Mouse (Mus musculus): ENCODE measurements at regions not wholly inside any gene's neighbourhood (a gene's known extent, or its start where the extent isn't known, plus 50 kb on each side); places are given as distances from the start of the nearest gene placed in this dataset.

DNA sequence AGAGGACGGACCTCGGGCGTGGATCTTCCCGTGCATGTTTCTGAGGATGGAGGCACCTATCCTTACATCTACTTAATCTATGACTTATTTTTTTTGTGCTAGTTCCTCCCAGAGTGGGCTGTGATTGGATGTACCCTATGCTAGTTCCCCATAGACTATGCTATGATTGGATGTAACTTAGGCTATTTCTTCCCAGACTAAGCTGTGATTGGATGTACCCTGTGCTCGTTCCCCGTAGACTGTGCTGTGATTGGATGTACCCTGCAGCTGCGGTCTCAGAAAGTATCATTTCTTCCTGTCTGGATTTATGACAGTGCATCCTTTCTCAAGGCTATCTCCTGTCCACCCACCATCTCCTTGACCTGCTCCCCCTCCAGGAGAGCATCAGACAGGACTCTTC, 410.2 kb downstream of the Ptpru start:
- TF ChIP-seq CTCF (IDR thresholded peaks at IDR 0.05) (no peak), EP300 (IDR thresholded peaks at IDR 0.05) (no peak)
